Mouse (Mus musculus) adrenal gland, postnatal 36 days (tissue): Measurements from ENCODE around the gene Pitpnm1. TPM values are rescaled to one million over a fixed set of nuclear protein-coding genes. Genes with fewer than 3 reads are reported as not detected.
"Not testable (repeated sequence)": the region's sequence is repeated elsewhere in the genome, so short reads cannot be mapped to it uniquely, and the experiment has no call there.

ENCODE experiments used
- DNase-seq, 2 experiments: peaks; one replicate each; pipeline ENCODE4 v3.0.0; 2021; ENCODE audit warnings: mixed read lengths in 1 of 2
- total RNA-seq, 2 experiments: library from RNA; stranded (reverse); gene quantifications; 2 replicates each; pipeline ENCODE4 v1.2.3; 2021

The Pitpnm1 gene
- total RNA-seq, 2 experiments from 2014 or later: 59.7 to 158 TPM

- DNase-seq: no peak
Measured at GRCm38 (mm10) chr19:4119716-4120487, 20.1 kb downstream of the Pitpnm1 start.

DNA sequence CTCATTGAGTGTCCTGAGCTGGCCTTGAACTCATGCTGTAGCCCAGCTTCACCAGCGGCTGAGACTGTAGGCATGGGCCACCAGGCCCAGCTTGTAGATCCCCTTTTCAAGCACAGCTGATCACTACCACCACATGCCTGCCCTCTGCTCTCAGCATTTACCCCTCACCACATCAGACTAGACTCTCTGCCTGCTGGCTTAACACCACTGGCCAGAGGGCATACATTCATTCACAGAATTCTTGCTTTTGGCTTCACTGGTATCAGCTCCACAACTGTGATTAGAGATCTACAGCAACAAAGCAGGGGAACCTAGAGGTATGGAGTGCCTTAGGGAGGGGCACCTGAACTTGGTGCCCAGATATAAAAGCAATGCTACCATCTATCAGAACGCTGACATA is 20.7 kb downstream of the Pitpnm1 start:
- DNase-seq: no peak

DNA sequence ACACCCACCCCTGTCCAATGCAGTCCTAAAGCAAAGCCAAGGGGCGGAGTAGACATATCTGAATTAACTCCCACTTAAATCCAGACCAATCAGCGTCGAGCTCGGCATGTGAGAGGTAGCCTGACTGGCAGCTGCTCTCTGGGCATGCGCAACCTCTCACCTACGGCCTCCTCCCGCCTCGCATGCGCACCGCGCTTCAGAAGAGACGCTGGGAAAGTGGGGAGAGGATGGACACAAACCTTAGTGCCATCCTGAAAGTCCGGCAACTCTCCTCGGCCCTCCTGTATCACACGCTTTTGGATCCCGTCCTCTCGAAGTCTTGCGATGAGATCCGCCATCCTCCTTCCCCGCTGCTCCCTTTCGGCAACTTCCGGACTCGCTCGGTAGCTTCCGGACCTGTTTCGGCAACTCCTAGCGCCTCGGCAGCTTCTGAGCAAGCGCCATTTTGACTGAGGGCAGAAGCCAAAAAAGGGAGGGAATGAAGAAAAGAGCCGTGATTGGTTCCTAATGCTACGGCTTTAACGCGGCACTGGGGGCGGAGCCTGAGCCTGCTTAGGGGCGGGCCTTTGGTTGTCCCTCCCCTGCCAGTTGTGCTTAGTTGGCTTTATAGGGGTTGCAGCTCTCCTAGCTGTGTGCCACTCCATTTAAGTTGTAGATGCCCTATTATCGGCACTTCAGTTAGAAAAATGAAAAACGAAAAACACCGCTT is 21.5 kb downstream of the Pitpnm1 start:
- DNase-seq: peak; percentile 97 to 98

DNA sequence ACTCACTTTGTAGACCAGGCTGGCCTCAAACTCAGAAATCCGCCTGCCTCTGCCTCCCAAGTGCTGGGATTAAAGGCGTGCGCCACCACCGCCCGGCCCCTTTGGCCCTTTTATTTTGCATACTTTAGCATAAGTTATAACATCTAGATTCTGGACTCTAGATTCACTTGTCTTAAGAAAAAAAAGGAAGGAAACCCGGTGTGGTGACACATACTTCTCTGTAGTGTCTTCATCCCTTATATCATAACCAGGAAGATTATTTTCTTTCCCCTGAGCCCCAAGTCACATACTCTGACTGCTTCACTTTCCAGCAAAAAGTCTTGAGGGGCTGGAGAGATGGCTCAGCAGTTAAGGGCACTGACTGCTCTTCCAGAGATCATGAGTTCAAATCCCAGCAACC is 22.1 kb downstream of the Pitpnm1 start:
- DNase-seq: not testable (repeated sequence)

DNA sequence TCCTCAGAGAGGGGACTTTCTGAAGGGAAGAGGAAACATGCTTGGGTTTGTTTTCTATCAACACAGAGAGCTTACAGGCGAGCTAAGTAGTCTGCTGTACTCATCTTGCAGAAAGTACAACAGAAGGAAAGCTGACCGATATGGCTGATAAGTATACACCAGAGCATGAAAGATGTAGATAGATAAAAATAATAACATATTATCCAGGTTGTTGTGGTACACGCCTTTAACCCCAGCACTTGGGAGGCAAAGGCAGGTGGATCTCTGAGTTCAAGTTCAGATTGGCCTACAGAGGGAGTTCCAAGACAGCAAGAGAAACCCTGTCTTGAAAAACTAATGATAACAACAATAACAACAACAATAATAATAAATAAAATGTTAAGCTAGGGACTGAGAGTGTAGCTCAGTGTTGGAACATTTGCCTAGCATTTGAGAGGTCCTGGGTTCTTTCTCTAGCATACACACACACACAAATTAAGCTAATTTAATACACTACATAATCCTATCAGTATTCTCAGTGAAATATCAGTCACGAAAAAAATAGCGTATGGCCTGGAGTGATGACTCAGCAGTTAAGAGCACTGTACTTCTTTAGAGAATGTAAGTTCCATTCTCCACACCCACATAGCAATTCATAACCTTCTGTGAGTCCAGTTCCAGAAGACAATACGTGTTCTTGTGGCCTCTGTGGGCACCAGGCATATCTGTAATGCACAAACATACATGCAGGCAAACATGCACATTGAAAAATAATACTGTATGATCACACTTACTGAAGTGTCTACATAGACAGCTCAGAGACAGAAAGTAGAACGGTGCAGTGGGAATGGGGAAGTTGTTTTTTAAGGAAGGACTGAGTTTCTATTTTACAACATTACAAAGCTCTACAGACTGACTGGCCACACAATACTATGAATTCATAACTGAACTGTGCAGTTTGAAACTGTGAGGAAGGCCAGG is 22.9 kb downstream of the Pitpnm1 start:
- DNase-seq: no peak

DNA sequence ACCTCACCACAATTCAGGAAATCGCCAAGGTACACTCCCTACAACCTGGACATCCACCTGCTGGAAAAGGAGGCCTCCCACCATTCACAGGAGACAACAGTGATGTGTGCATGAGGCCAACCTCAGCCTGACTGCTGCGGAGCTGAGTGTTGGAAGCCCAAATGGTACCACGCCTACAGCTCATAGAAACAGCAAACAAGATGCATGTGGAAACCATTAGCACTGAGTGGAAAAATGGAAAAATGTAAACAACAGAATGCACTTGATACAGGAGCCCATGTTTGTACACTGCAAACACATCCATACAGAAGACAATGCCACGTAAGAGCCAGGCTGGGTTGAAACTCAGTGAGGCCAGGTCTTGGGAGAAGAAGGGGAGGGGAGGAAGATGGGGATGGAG is 24.6 kb downstream of the Pitpnm1 start:
- no peak for DNase-seq

GRCm38 (mm10) chr19:4125268-4125667 is 25.5 kb downstream of the Pitpnm1 start:
- not testable (repeated sequence) for DNase-seq

GRCm38 (mm10) chr19:4125741-4126696 is 26.2 kb downstream of the Pitpnm1 start, which contains the start of gene Aip:
Aip (minus strand) TSS chr19:4125858.
- peak; percentile 99 to 100 for DNase-seq

- no peak for DNase-seq
Measured at GRCm38 (mm10) chr19:4126759-4127495, 27.1 kb downstream of the Pitpnm1 start.

DNA sequence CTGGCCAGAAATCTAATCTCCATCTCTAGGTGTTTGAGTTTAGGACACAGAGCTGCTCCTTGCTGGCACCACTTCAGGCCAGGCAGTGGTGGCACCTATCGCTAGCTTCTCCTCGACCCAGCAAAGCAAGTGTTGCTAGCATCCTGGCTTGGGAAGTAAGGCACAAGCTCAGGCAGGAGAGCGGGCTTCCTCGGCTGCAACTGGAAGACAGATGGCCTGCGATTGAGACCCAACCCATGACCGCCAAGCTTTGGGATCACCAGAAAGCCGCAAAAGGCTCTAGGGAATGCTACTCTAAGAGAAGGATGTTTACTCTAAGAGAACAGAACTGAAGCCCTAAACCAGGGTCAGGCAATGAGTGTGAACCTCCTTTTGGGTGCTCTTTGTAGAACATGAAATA is 29.7 kb downstream of the Pitpnm1 start:
- DNase-seq: no peak

- DNase-seq: no peak
Measured at GRCm38 (mm10) chr19:4130106-4130505, 30.3 kb downstream of the Pitpnm1 start.

DNA sequence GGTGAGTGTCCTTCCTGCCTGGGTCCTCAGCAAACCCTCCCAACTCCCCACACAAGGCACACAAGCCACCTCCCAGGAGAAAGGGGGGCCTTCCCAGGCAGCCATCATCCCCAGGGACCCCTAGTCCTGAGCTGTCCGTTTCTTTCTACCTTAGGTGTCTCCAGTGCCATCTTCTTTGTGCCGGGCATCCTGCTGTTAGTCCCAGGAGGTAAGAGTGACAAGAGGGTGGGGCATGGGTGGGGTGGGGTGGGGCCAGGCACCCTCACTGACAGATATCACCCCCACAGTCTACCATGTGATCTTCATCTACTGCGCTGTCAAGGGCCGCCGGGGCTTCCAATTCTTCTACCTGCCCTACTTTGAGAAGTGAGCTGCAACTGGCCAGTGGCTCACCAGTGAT is 31.3 kb downstream of the Pitpnm1 start:
- no peak for DNase-seq

GRCm38 (mm10) chr19:4131768-4132167 is 32.0 kb downstream of the Pitpnm1 start:
- no peak for DNase-seq

DNA sequence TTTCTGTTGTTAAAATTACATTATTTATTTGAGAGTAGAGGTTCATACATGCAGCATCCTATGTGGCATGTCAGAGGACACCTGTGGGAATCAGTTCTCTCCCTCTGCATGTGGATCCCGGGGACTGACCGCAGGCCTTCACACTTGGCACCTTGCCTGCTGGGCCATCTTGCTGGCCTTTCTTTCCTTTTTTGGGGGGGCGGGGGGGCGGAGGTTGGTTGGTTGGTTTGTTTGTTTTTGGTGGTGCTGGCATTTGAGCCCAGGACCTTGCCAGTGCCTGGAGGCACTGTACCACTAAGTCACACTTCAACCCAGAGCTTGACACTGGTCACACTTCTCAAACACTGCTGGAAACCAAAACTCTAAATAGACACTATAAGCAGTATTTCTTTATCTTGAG is 34.6 kb downstream of the Pitpnm1 start:
- no peak for DNase-seq

- DNase-seq: not testable (repeated sequence)
Measured at GRCm38 (mm10) chr19:4135229-4135962, 35.6 kb downstream of the Pitpnm1 start.

DNA sequence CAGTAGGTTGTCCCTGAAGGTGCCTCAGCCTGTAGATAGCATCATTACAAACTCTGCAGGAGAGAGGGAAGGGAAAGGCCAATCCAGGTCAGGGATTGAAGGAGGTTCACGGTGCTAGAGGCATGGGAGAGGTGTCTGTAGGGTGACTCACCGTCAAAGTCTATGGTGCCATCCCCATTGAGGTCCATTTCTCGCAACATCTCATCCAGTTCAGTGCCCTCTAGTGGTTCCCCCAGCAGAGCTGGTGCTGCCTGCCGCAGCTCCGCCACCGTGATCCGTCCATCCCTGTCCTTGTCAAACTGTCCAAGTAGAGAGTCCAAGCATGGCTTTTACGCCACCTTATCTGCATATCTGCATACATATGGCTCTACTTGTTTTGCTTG is 36.2 kb downstream of the Pitpnm1 start:
- DNase-seq: peak in 1 of 2 experiments; percentile 38

DNA sequence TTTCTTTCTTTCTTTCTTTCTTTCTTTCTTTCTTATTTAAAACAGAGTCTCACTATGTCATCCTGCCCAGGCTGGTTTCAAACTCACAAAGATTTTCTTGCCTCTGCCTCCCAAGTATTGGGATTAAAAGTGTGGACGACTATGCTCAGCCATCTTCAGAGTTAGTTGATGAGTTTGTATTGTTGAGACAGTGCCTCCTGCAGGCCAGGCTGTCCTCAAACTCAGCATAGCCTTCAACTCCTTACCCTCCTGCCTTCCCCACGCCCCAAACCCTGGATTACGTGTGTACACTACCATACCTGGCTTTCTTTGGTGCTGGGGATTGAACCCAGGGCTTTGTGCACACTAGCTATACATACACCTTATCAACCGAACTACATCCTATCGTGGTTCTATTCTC is 36.7 kb downstream of the Pitpnm1 start:
- no peak for DNase-seq

GRCm38 (mm10) chr19:4137913-4138312 is 38.1 kb downstream of the Pitpnm1 start:
- DNase-seq: no peak

DNA sequence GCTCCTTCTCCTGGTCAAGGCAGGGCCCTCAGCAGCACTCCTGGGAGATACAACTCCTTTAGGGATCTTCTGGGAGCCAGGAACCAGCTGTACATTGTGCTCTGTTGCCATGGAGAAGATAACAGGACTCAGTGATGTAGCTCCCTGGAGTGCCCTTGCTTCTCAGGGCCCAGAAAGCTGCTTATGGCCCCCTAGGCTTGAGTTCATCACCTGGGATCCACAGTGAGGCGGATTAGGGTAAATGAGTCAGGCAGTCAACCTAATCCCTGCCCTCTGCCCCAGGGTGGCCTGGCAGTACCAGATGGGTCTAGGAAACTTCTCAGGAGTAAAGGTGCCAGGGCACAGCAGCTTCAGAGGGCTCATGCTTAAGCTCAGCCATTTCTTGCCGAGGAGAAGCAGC is 39.6 kb downstream of the Pitpnm1 start, which contains the start of gene Gpr152:
Gene Gpr152 (plus strand): TSS at position 342 of the 400 bp plus-strand sequence.
- no peak for DNase-seq

GRCm38 (mm10) chr19:4140147-4140546 is 40.3 kb downstream of the Pitpnm1 start:
- no peak for DNase-seq
